Mouse (Mus musculus) liver, embryonic 15.5 days (tissue): Measurements from ENCODE around the gene Csf2ra. TPM values are rescaled to one million over a fixed set of nuclear protein-coding genes. Genes with fewer than 3 reads are reported as not detected.
"Not testable (repeated sequence)": the region's sequence is repeated elsewhere in the genome, so short reads cannot be mapped to it uniquely, and the experiment has no call there.

ENCODE experiments used
- ATAC-seq: fragments of 200-750 bp; cut with Nextera tagmentation; 2 replicates; pipeline ENCODE4 v1.8.0; 2017; ENCODE audit warnings: moderate number of reproducible peaks, mild to moderate bottlenecking, moderate library complexity; ENCODE audit not compliant: insufficient read depth
- H3K27ac ChIP-seq: fragments of 300-500 bp; sonication (generic); replicated peaks from 2 replicates; pipeline ENCODE4 v1.5.1; 2015; ENCODE audit warnings: mild to moderate bottlenecking, inconsistent platforms
- H3K27me3 ChIP-seq: fragments of 300-500 bp; sonication (generic); 2 replicates; pipeline ENCODE4 v1.6.1; 2015; ENCODE audit warnings: mild to moderate bottlenecking, inconsistent platforms
- H3K36me3 ChIP-seq: fragments of 300-500 bp; sonication (generic); replicated peaks from 2 replicates; pipeline ENCODE4 v1.6.1; 2015; ENCODE audit warnings: moderate library complexity, mild to moderate bottlenecking, inconsistent platforms
- H3K4me1 ChIP-seq: fragments of 300-500 bp; sonication (generic); replicated peaks from 2 replicates; pipeline ENCODE4 v1.6.1; 2015; ENCODE audit warnings: inconsistent platforms
- H3K4me2 ChIP-seq: fragments of 300-500 bp; sonication (generic); 2 replicates; pipeline ENCODE4 v1.6.1; 2015; ENCODE audit warnings: moderate library complexity, mild to moderate bottlenecking, inconsistent platforms
- H3K4me3 ChIP-seq: fragments of 300-500 bp; sonication (generic); replicated peaks from 2 replicates; pipeline ENCODE4 v1.5.1; 2015; ENCODE audit warnings: mild to moderate bottlenecking, inconsistent platforms
- H3K9ac ChIP-seq: fragments of 300-500 bp; sonication (generic); 2 replicates; pipeline ENCODE4 v1.6.1; 2015; ENCODE audit warnings: moderate library complexity, mild to moderate bottlenecking, inconsistent platforms
- H3K9me3 ChIP-seq: fragments of 300-500 bp; sonication (generic); replicated peaks from 2 replicates; pipeline ENCODE4 v1.6.1; 2016; ENCODE audit warnings: inconsistent platforms
- WGBS: fragments of 180-500 bp; shearing (Covaris S2); methylation state at CpG from one replicate; pipeline ENCODE4 v1.1.7; 2015; ENCODE audit warnings: mixed read lengths; ENCODE audit not compliant: insufficient replicate concordance; 5-methylcytosine and 5-hydroxymethylcytosine counted together
- polyA plus RNA-seq: library from polyadenylated mRNA; unstranded; fragments of >200 nt; fragmentation: Nextera tagmentation; extraction: Ambion mirVana; gene quantifications from 2 replicates; pipeline ENCODE4 v1.2.1, GENCODE M21; 2015

The Csf2ra gene
- polyA plus RNA-seq, 1 experiment from 2014 or later, result 15.8 TPM

DNA sequence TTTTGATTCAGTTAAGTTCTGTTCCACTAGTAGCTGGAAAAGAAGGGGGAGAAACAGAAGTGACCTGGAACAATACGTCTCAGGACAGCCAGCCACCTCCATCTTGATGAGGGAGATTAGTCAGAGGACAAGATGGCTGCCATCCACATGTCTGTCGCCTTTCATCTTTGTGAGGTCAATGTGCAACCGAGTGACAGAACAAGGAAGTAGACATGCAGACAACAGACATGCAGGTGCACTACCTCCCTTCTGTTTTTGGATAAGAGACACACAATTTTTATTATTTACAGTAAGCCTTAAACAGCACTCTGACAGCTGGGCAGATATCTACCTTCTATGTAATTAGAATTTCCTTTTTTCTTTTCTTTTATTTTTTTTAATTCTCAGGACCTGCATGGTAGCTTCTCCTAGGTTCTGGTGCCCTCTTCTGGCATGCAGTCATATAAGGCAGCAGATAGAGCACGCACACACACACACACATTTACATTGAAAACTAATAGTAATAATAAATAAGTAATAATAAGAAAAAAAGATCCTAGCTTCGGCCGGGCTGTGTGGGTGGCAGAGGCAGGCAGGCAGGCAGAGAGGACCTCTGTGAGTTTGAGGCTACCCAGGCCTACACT, 4.4 kb downstream of the Csf2ra start:
- Histone ChIP-seq H3K36me3 (no peaks in the 10 kb centered on the region), H3K27ac (no peak overlapping the region), H3K27me3 (peaks cover 5% of the 10 kb centered on the region; the same call in 1 of the 2 replicates), H3K9me3 (0 out of 2 replicates have a peak, but pooled peaks cover 5% of the 10 kb centered on the region), H3K4me3 (no peak overlapping the region), H3K4me1 (peaks cover 26% of the 10 kb centered on the region), H3K9ac (no peak overlapping the region), H3K4me2 (no peak overlapping the region)
- ATAC-seq, result no peak
- WGBS, result 76% methylated on average over 6 of the region's 6 CpGs

DNA sequence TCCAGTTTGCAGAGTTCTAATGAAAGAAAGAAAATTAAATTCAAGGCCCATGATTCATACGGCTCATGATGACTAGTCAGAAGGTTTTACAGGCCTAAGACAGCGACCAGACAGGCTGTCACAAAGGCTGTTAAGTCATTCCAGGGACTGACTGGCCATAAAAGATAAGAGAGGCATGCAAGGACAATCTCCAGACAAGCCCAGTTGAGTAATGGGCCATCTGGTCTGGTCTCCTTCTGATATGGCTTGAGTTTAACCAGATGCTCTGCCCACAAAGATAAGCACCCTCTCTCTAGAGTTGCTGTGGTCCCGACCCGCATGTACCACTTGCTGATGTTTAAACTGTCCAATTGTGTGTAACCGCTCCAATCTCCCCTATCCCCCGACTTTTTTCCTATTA, 20.7 kb downstream of the Csf2ra start:
- not testable (repeated sequence) for H3K27ac ChIP-seq, H3K9ac ChIP-seq, H3K36me3 ChIP-seq, H3K9me3 ChIP-seq, H3K4me2 ChIP-seq, H3K4me3 ChIP-seq, H3K4me1 ChIP-seq, H3K27me3 ChIP-seq
- WGBS, result 32% methylated on average over 6 of the region's 6 CpGs
- peak; percentile 77 for ATAC-seq

- no peaks in the 10 kb centered on the region for H3K9me3 ChIP-seq
- no peak overlapping the region for H3K9ac ChIP-seq
- H3K36me3 ChIP-seq, result no peaks in the 10 kb centered on the region
- no peak overlapping the region for H3K27ac ChIP-seq
- no peaks in the 10 kb centered on the region for H3K27me3 ChIP-seq
- H3K4me1 ChIP-seq, result no peaks in the 10 kb centered on the region
- no peak for ATAC-seq
- no peak overlapping the region for H3K4me2 ChIP-seq
- 10% methylated on average over 10 of the region's 10 CpGs for WGBS
- no peak overlapping the region for H3K4me3 ChIP-seq
Observed at GRCm38 (mm10) chr19:61199836-61200235, 28.4 kb downstream of the Csf2ra start.

- H3K27ac ChIP-seq, result no peak overlapping the region
- 13% methylated on average over 13 of the region's 13 CpGs for WGBS
- H3K4me1 ChIP-seq, result no peaks in the 10 kb centered on the region
- H3K36me3 ChIP-seq, result no peaks in the 10 kb centered on the region
- no peak for ATAC-seq
- H3K4me2 ChIP-seq, result no peak overlapping the region
- H3K27me3 ChIP-seq, result no peaks in the 10 kb centered on the region
- H3K9ac ChIP-seq, result no peak overlapping the region
- H3K9me3 ChIP-seq, result no peaks in the 10 kb centered on the region
- no peak overlapping the region for H3K4me3 ChIP-seq
Observed at GRCm38 (mm10) chr19:61199316-61199715, 28.9 kb downstream of the Csf2ra start.

DNA sequence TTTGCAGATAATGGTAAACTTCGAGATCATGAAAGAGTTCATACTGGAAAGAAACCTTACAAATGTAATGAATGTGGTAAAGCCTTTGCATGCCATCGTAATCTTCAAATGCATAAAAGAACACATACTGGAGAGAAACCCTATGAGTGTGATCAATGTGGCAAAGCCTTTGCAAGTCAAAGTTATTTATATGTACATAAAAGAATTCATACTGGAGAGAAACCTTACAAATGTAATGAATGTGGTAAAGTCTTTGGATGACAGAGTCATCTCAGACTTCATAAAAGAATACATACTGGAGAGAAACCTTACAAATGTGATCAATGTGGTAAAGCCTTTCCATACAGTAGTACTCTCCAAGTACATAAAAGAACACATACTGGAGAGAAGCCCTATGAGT, 44.6 kb downstream of the Csf2ra start, which contains the start of gene Gm6020:
Gm6020 (plus strand) TSS at position 301 of the 400 bp plus-strand sequence.
- H3K4me3 ChIP-seq, H3K9ac ChIP-seq, H3K9me3 ChIP-seq, H3K36me3 ChIP-seq, H3K27me3 ChIP-seq, H3K4me1 ChIP-seq, H3K4me2 ChIP-seq, H3K27ac ChIP-seq, ATAC-seq: not testable (repeated sequence)
- WGBS, result 46% methylated on average over 2 of the region's 2 CpGs

DNA sequence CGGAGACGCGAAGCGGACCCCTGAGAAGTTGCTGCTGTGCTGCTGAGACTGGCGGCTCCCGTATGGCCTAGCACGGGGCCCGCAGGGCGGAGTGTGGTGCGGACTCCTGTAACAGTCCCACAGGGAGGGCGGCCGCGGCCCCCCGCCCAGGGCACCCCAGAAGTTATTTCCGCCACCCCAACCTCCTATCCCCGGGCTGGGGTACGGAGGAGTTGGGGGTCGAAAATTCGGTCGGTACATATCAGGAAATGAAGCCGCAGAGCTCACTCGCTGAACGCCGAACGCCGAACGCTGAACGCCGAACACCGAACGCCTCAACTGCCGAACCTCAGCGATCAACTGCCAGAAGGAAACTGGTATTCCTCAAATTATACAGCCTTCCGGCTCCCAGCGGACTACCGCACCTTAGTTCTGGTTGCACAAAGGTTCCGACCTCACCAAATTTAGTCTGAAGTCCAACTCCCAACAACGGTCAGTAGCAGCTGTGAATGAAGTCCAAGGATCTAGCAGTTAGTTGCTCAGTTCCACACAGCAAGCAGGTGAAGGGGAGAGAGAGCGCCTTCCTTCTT, 52.4 kb downstream of the Csf2ra start, which contains the start of gene Gm7102:
Gm7102 (minus strand) TSS at position 554 of the 569 bp plus-strand sequence.
- Histone ChIP-seq H3K27ac (no peak within 1 kb of the TSS), H3K4me3 (peak within 1 kb of the TSS; percentile 26), H3K4me2 (peak within 1 kb of the TSS; percentile 47), H3K9ac (no peak within 1 kb of the TSS), H3K4me1 (no peaks in the 10 kb centered on the region), H3K9me3 (no peaks in the 10 kb centered on the region), H3K36me3 (no peaks in the 10 kb centered on the region), H3K27me3 (peaks cover 7% of the 10 kb centered on the region)
- 22% methylated on average over 39 of the region's 39 CpGs for WGBS
- ATAC-seq, result no peak

Other genes starting within 250 kb of the Csf2ra start
- 10.8 and 12.2 TPM in 2 replicates for gene Zfp950, start 87.6 kb downstream of the Csf2ra start, polyA plus RNA-seq
- not detected in 2 replicates for gene Gm7102, start 52.1 kb downstream of the Csf2ra start, polyA plus RNA-seq
- not detected in 2 replicates for gene Gm6020, start 44.5 kb downstream of the Csf2ra start, polyA plus RNA-seq
- not detected in 2 replicates for gene Gm21060, start 68.6 kb upstream of the Csf2ra start, polyA plus RNA-seq